Mouse (Mus musculus) lung, postnatal 0 days (tissue): Measurements from ENCODE around the gene Jmy. TPM values are rescaled to one million over a fixed set of nuclear protein-coding genes. Genes with fewer than 3 reads are reported as not detected.
"Not testable (repeated sequence)": the region's sequence is repeated elsewhere in the genome, so short reads cannot be mapped to it uniquely, and the experiment has no call there.

ENCODE experiments used
- ATAC-seq: fragments of 200-750 bp; cut with Nextera tagmentation; 2 replicates; pipeline ENCODE4 v1.8.0; 2017; ENCODE audit warnings: moderate library complexity
- DNase-seq: peaks from one replicate; pipeline ENCODE4 v3.0.0-alpha.2; 2016; ENCODE audit warnings: low spot score
- H3K27ac ChIP-seq: fragments of 300-500 bp; sonication (generic); 2 replicates; pipeline ENCODE4 v1.5.1; 2014; ENCODE audit warnings: antibody characterized with exemption, mild to moderate bottlenecking, low read length, mixed read lengths
- H3K27me3 ChIP-seq: fragments of 300-500 bp; sonication (generic); replicated peaks from 2 replicates; pipeline ENCODE4 v1.6.1; 2014; ENCODE audit warnings: low read length, mixed read lengths; ENCODE audit not compliant: insufficient read depth
- H3K36me3 ChIP-seq: fragments of 300-500 bp; sonication (generic); 2 replicates; pipeline ENCODE4 v1.6.1; 2014; ENCODE audit warnings: low read length, mixed read lengths; ENCODE audit not compliant: insufficient read depth
- H3K4me1 ChIP-seq: fragments of 300-500 bp; sonication (generic); 2 replicates; pipeline ENCODE4 v1.6.1; 2014; ENCODE audit warnings: antibody characterized with exemption, low read depth, low read length, mixed read lengths; ENCODE audit not compliant: insufficient read depth
- H3K4me2 ChIP-seq: fragments of 300-500 bp; sonication (generic); replicated peaks from 2 replicates; pipeline ENCODE4 v1.6.1; 2014; ENCODE audit warnings: low read depth, mild to moderate bottlenecking, low read length, moderate library complexity, mixed read lengths
- H3K4me3 ChIP-seq: fragments of 300-500 bp; sonication (generic); 2 replicates; pipeline ENCODE4 v1.5.1; 2014; ENCODE audit warnings: low read depth, low read length
- H3K9ac ChIP-seq: fragments of 300-500 bp; sonication (generic); replicated peaks from 2 replicates; pipeline ENCODE4 v1.6.1; 2014; ENCODE audit warnings: low read depth, mild to moderate bottlenecking
- H3K9me3 ChIP-seq: fragments of 300-500 bp; sonication (generic); 2 replicates; pipeline ENCODE4 v1.6.1; 2016; ENCODE audit warnings: low read length, mixed read lengths
- CTCF ChIP-seq: IDR thresholded peaks from 2 replicates; pipeline ENCODE4 v1.5.1; 2016; ENCODE audit warnings: antibody characterized with exemption, mild to moderate bottlenecking
- EP300 ChIP-seq: IDR thresholded peaks from 2 replicates; pipeline ENCODE4 v1.6.1; 2016; ENCODE audit warnings: antibody characterized with exemption, mild to moderate bottlenecking, control low read depth
- WGBS: fragments of 180-500 bp; shearing (Covaris S2); extraction: QIAGEN DNeasy Blood & Tissue Kit; methylation state at CpG from one replicate; pipeline ENCODE4 v1.1.7; 2014; 5-methylcytosine and 5-hydroxymethylcytosine counted together
- polyA plus RNA-seq: library from polyadenylated mRNA; unstranded; fragments of >200 nt; fragmentation: Nextera tagmentation; extraction: Ambion mirVana; gene quantifications from 2 replicates; pipeline ENCODE4 v1.2.1, GENCODE M21; 2015

The Jmy gene
- polyA plus RNA-seq, 1 experiment from 2014 or later = 8.3 TPM

DNA sequence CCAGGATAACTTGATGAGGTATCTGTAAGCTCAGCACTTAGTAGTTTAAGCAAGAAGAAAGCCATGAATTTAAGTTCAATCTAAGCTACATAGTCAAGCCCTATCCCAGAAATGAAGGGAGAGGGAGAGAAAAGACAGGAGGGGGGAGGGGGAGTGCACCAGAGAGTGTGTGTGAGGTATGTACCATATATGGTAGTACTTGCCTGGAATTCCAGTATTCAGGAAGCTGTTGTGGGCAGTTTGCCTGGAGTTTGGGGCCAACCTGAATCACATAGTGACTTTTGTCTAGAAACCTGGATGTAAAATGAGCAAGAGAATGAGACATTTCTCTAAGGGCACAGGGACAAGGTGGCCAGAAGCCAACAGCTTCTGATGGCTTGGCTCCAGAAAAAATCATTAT, 17.6 kb upstream of the Jmy start:
- DNase-seq = no peak
- no peak for ATAC-seq
- no peaks in the 10 kb centered on the region for H3K27me3 ChIP-seq
- H3K9ac ChIP-seq = no peak overlapping the region
- H3K4me3 ChIP-seq = no peak overlapping the region
- no peaks in the 10 kb centered on the region for H3K9me3 ChIP-seq
- H3K4me1 ChIP-seq = no peaks in the 10 kb centered on the region
- no peak overlapping the region for H3K27ac ChIP-seq
- no peak overlapping the region for H3K4me2 ChIP-seq
- no peak for TF ChIP-seq CTCF
- no peak for TF ChIP-seq EP300
- no peaks in the 10 kb centered on the region for H3K36me3 ChIP-seq

DNA sequence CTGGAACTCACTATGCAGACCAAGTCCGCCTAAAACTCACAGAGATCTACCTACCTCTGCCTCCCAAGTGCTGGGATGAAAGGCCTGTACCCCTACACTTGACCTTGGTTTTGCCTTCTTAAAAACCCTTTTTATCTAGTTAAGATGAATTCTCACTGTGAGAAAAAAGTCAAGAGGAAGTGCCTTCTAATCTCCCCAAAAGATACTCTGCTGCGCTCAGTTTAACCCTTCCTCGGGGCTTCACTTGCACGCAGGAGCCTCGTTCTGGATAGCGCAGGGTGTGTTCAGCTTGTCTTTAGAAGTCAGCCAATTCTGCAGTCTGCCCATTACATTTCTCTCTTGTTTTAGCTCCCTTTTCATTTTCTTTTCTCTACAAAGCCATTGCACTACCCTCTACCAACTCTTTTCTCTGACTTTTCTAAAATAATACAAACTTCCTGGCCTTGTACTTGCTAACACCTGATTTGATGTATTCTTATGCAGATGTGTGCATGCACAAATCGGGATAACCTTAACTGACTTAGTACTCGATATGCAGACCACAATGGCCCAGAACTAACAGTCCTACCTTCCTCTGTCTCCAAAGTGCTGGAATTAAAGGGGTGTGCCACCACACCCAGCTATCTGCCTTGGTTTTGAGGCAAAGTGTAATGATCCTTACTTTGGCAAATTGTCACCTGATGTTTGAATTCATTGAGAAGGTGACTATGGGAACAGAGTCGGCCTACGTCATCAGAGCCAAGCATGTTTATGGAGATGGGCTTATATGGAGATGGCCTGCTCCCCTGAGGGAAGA, 14.6 kb upstream of the Jmy start:
- H3K4me3 ChIP-seq = no peak overlapping the region

DNA sequence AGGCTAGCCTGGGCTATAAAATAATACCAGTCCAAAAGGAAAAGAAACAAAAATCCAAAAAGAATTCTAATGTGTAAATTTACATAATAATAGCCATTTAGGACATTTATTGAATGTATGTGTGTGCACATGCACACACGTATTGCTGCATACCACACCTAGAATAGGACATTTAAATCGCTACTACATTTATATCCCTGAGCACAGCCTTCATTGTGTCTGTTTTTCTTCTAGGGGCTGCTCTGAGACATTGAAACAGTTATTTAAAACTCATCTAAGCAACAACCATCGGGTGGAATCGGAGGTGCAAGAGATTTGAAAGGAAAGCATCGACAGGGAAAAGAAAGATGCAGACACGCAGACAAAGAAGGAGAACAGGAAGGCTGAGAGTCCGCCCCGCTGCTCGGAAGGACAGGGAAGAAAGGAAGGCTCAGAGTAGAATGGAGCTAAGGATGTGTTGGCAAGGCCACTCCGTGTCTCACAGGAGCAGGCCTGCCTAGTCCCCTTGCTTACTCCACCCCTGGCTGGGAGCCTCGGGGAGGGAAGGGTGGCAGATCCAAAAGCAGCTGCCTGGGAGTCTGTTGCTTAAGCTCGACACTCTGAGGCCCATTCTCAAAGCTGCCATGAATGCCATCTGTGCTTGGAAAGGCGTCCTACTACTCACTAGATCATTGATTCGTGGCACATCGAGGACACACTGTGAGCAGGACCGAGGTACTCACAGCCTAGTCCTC, 11.0 kb upstream of the Jmy start:
- Histone ChIP-seq H3K27ac (no peak overlapping the region), H3K9ac (no peak overlapping the region), H3K4me3 (no peak overlapping the region), H3K27me3 (no peaks in the 10 kb centered on the region), H3K36me3 (no peaks in the 10 kb centered on the region), H3K4me1 (no peaks in the 10 kb centered on the region), H3K9me3 (no peaks in the 10 kb centered on the region), H3K4me2 (no peak overlapping the region)
- no peak for DNase-seq
- WGBS = 66% methylated on average over 16 of the region's 16 CpGs
- TF ChIP-seq CTCF = no peak
- no peak for TF ChIP-seq EP300
- ATAC-seq = no peak

More for the DNA sequence above, 14.6 kb upstream of the Jmy start:
- H3K27me3 ChIP-seq = no peaks in the 10 kb centered on the region
- no peak overlapping the region for H3K27ac ChIP-seq
- H3K9me3 ChIP-seq = no peaks in the 10 kb centered on the region
- no peak for TF ChIP-seq EP300
- TF ChIP-seq CTCF = no peak
- H3K36me3 ChIP-seq = no peaks in the 10 kb centered on the region
- ATAC-seq = no peak
- WGBS = 74% methylated on average over 10 of the region's 10 CpGs
- H3K4me1 ChIP-seq = no peaks in the 10 kb centered on the region
- DNase-seq = no peak
- no peak overlapping the region for H3K9ac ChIP-seq
- H3K4me2 ChIP-seq = no peak overlapping the region

DNA sequence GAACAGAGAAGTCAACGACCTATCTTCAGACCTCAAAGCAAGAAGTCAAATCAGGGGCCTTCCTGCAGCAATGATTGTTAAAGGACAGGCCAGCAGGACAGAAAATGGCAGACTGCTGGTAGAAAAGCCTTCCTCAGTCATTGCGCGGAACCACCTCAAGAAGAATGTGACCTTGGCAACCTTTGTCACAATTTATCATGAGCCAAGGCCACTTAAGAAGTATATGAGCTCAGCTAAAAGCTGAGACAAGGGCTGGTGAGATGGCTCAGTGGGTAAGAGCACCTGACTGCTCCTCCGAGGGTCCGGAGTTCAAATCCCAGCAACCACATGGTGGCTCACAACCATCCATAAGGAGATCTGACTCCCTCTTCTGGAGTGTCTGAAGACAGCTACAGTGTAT, 7.3 kb upstream of the Jmy start:
- ATAC-seq, H3K9me3 ChIP-seq, H3K36me3 ChIP-seq, H3K27ac ChIP-seq, DNase-seq, H3K4me2 ChIP-seq, H3K4me3 ChIP-seq, H3K9ac ChIP-seq, H3K27me3 ChIP-seq, H3K4me1 ChIP-seq: not testable (repeated sequence)
- WGBS = 79% methylated on average over 5 of the region's 5 CpGs

DNA sequence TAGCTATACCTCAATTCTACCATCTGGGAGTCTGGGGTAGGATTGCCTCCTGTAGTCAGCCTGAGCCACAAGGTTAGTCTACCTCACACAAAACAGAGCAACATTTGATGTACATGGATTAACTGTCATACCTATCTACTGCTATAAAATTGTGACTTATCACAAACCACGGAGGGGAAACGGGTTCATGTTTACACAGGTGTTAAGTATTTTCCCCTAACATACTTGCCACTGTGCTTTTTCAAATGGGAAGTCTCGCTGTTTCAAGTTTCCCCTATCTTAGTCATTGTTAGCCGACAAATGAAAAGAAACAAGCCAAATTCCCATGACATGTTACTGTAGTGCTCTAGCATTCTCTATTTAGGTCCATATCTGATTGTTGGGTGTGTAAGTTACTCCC, 2.1 kb upstream of the Jmy start:
- H3K9me3 ChIP-seq = no peaks in the 10 kb centered on the region
- ATAC-seq (no peak), DNase-seq (no peak)
- H3K36me3 ChIP-seq = no peaks in the 10 kb centered on the region
- no peaks in the 10 kb centered on the region; the same call in 1 of the 2 replicates for H3K4me1 ChIP-seq
- no peaks in the 10 kb centered on the region for H3K27me3 ChIP-seq
- H3K4me3 ChIP-seq = no peak overlapping the region
- WGBS = 28% methylated on average over 4 of the region's 4 CpGs
- H3K27ac ChIP-seq = no peak overlapping the region
- H3K4me2 ChIP-seq = no peak overlapping the region
- TF ChIP-seq CTCF = no peak
- TF ChIP-seq EP300 = no peak
- H3K9ac ChIP-seq = no peak overlapping the region

DNA sequence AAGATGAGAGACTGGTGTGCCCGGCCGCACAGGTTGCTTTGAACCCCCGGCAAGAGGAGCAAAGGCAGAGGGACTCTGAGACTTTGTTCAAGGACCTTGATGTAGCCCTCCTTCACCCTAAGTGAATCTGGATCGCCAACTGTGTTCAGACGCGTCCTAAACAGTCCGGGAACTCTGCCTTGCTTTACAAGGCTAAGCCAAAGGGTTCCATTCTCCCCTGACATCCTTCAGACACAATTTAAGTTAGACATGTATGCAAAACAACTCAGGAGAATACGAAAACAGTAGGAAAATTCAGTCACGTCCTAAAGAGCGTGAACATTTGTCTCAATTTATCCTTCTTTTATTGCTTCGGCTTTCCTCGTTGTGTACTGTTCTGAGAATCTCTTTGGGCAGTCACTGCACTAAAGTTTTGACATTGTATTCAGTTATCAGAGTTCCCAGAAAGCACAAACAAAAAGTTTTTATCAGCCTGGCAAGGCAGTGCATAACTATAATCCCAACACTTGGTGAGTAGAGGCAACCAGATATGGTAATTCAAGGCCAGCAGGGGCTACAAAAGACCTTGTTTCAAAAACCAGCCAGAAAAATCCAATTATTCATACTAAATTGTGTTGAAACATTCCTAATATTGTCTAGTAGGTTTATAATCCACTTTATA, 495 bp upstream of the Jmy start:
- no peak for ATAC-seq
- no peak for DNase-seq
- H3K4me2 ChIP-seq = peak overlapping the region; percentile 98
- no peaks in the 10 kb centered on the region for H3K9me3 ChIP-seq
- no peaks in the 10 kb centered on the region; the same call in 1 of the 2 replicates for H3K4me1 ChIP-seq
- peak overlapping the region; percentile 98 for H3K27ac ChIP-seq
- TF ChIP-seq EP300 (no peak), CTCF (no peak)
- H3K9ac ChIP-seq = peak overlapping the region; percentile 86; the same call in 1 of the 2 replicates
- H3K36me3 ChIP-seq = no peaks in the 10 kb centered on the region
- peak overlapping the region; percentile 89 for H3K4me3 ChIP-seq
- 9% methylated on average over 12 of the region's 12 CpGs for WGBS
- no peaks in the 10 kb centered on the region for H3K27me3 ChIP-seq
